Mouse (Mus musculus): ENCODE measurements around the gene Tmcc1. TPM values are rescaled to one million over a fixed set of nuclear protein-coding genes. Genes with fewer than 3 reads are reported as not detected.
A peak's percentile ranks its signal among the peaks of the same experiment; 100 is the strongest.

Tmcc1 gene
- total and polyA plus RNA-seq, 3 experiments: 9.1 to 30.6 TPM; not detected in 1

DNA sequence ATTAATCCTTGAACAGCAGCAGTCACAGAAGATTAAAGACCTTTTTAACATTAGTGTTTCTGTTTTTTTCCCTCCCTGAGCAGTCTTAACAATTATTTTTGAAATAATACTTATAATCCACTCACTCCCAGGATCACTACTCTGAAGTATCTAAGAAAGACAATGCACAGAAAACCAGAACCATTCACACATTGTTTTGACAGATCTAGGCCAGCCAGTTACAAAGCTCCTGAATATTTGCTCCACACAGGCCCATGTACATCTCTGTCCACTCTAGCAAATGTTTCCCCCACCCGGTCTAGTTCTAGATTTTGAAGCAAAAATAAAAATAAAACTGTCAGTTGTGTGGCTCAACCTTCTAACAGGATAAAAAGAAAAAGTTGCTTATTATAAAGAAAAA is 45.9 kb downstream of the Tmcc1 start:
- no peak for TF ChIP-seq MXI1 (IDR thresholded peaks at IDR 0.05; ENCODE audit: low read depth, low read length)
- TF ChIP-seq POLR2A (IDR thresholded peaks at IDR 0.05; ENCODE audit: control insufficient read depth in 1 of 2, insufficient read depth in 1 of 2, low read depth in 1 of 2, low read length in 2 of 2, poor library complexity in 1 of 2): no peak
- Histone ChIP-seq H3K9ac (ENCODE audit: control insufficient read depth, low read depth, low read length, poor library complexity, severe bottlenecking) (no peak overlapping the region), H3K4me1 (ENCODE audit: control insufficient read depth in 1 of 2, insufficient read depth in 2 of 2, low read length in 2 of 2) (no peaks in the 10 kb centered on the region), H3K36me3 (ENCODE audit: control insufficient read depth in 1 of 2, insufficient read depth in 2 of 2, low read length in 2 of 2) (peaks cover 0 to 2% of the 10 kb centered on the region in 2 experiments; a peak in 2 of 4 replicates), H3K9me3 (replicated peaks; ENCODE audit: insufficient read depth, low read length) (no peaks in the 10 kb centered on the region), H3K79me2 (ENCODE audit: control insufficient read depth, insufficient read depth, low read length, poor library complexity) (no peaks in the 10 kb centered on the region), H3K4me3 (ENCODE audit: control insufficient read depth in 1 of 2, insufficient read depth in 1 of 2, low read depth in 2 of 2, low read length in 2 of 2) (no peak overlapping the region), H3K27me3 (ENCODE audit: control insufficient read depth in 1 of 2, insufficient read depth in 2 of 2, low read length in 2 of 2) (no peaks in the 10 kb centered on the region), H3K27ac (ENCODE audit: control insufficient read depth, low read depth, low read length) (no peak overlapping the region)
- no peak for DNase-seq (ENCODE audit: low read depth, low spot score)

DNA sequence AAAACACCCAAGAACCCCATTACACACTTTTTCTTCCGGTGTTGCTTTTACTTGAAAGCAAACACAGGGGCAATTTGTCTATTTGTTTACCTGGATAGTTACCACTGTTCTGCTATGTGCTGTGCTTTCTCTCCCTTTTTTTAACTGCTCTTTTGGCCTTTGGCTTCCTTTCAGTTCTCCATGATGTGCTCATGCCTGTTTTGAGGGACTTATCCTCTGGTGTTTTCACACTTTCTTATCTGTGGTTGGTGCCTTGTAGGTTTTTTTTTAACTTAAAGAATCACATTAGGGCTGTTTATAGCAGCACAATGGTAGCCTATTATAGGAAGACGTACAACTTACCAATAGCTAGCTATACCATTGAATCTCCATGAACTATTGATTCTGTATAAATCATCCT is 51.6 kb downstream of the Tmcc1 start:
- Histone ChIP-seq H3K4me1 (ENCODE audit: control insufficient read depth in 1 of 2, insufficient read depth in 2 of 2, low read length in 2 of 2) (peaks cover 0 to 8% of the 10 kb centered on the region in 2 experiments; a peak in 1 of 4 replicates), H3K27me3 (ENCODE audit: control insufficient read depth in 1 of 2, insufficient read depth in 2 of 2, low read length in 2 of 2) (no peaks in the 10 kb centered on the region), H3K9ac (ENCODE audit: control insufficient read depth, low read depth, low read length, poor library complexity, severe bottlenecking) (no peak overlapping the region), H3K27ac (ENCODE audit: control insufficient read depth, low read depth, low read length) (no peak overlapping the region), H3K4me3 (ENCODE audit: control insufficient read depth in 1 of 2, insufficient read depth in 1 of 2, low read depth in 2 of 2, low read length in 2 of 2) (no peak overlapping the region), H3K36me3 (ENCODE audit: control insufficient read depth in 1 of 2, insufficient read depth in 2 of 2, low read length in 2 of 2) (peaks cover 0 to 11% of the 10 kb centered on the region in 2 experiments; a peak in 2 of 4 replicates), H3K9me3 (replicated peaks; ENCODE audit: insufficient read depth, low read length) (no peaks in the 10 kb centered on the region), H3K79me2 (ENCODE audit: control insufficient read depth, insufficient read depth, low read length, poor library complexity) (no peaks in the 10 kb centered on the region)
- DNase-seq (ENCODE audit: low read depth, low spot score): peak; percentile 22
- TF ChIP-seq CHD2 (IDR thresholded peaks at IDR 0.05; ENCODE audit: low read length) (no peak), EP300 (IDR thresholded peaks at IDR 0.05; ENCODE audit: low read depth in 1 of 2, low read length in 2 of 2) (peak; percentile 11 to 38; a peak in 2 of 4 replicates), ELF1 (IDR thresholded peaks at IDR 0.05; ENCODE audit: low read depth, low read length) (no peak), ZC3H11A (IDR thresholded peaks at IDR 0.05; ENCODE audit: low read depth, low read length) (no peak), E2F4 (IDR thresholded peaks at IDR 0.05; ENCODE audit: borderline replicate concordance, low read depth, low read length) (no peak), ZMIZ1 (IDR thresholded peaks at IDR 0.05; ENCODE audit: low read depth, low read length) (no peak), GATA1 (IDR thresholded peaks at IDR 0.05; ENCODE audit: low read depth, low read length) (peak; percentile 45), RCOR1 (IDR thresholded peaks at IDR 0.05; ENCODE audit: low read depth, low read length) (no peak), BHLHE40 (IDR thresholded peaks at IDR 0.05; ENCODE audit: borderline replicate concordance, low read depth, low read length) (no peak), ZNF384 (IDR thresholded peaks at IDR 0.05; ENCODE audit: low read depth, low read length) (peak; percentile 91), USF2 (IDR thresholded peaks at IDR 0.05; ENCODE audit: borderline replicate concordance in 1 of 2, insufficient read depth in 1 of 2, low read depth in 1 of 2, low read length in 2 of 2) (no peak), MEF2A (IDR thresholded peaks at IDR 0.05; ENCODE audit: extremely low read depth, insufficient replicate concordance, low read depth, low read length, poor library complexity, severe bottlenecking) (no peak), CHD1 (IDR thresholded peaks at IDR 0.05; ENCODE audit: low read depth, low read length) (no peak), POLR2AphosphoS2 (IDR thresholded peaks at IDR 0.05; ENCODE audit: low read length) (no peak), MAX (IDR thresholded peaks at IDR 0.05; ENCODE audit: low read length) (peak; percentile 62), MAFK (IDR thresholded peaks at IDR 0.05; ENCODE audit: borderline replicate concordance, low read depth, low read length) (no peak), NELFE (IDR thresholded peaks at IDR 0.05; ENCODE audit: low read depth, low read length) (no peak), MYC (IDR thresholded peaks at IDR 0.05; ENCODE audit: low read depth, low read length) (no peak)

All from MEL (cell line).